Mouse (Mus musculus): ENCODE results near the gene Rpl35. TPM values are rescaled to one million over a fixed set of nuclear protein-coding genes. Genes with fewer than 3 reads are reported as not detected.
"Not testable (repeated sequence)": the region's sequence is repeated elsewhere in the genome, so short reads cannot be mapped to it uniquely, and the experiment has no call there.

Gene Rpl35
- total and polyA plus RNA-seq, 2 experiments = 56.9 to 183 TPM

GRCm38 (mm10) chr2:39012768-39013279, 7.4 kb upstream of the Rpl35 start:
- 81% methylated on average over 7 of the region's 7 CpGs for WGBS
- no peak for DNase-seq (ENCODE audit: extremely low read depth, low read depth, low spot score)
- peaks cover 41% of the 10 kb centered on the region for H3K36me3 ChIP-seq (ENCODE audit: control insufficient read depth, insufficient read depth, low read length)

GRCm38 (mm10) chr2:39011971-39012370, 6.5 kb upstream of the Rpl35 start:
- H3K36me3 ChIP-seq (ENCODE audit: control insufficient read depth, insufficient read depth, low read length) = peaks cover 34% of the 10 kb centered on the region
- no peak for DNase-seq (ENCODE audit: extremely low read depth, low read depth, low spot score)

More at GRCm38 (mm10) chr2:39012768-39013279, 7.4 kb upstream of the Rpl35 start:
- Histone ChIP-seq H3K9ac (ENCODE audit: low read depth, low read length) (no peak overlapping the region), H3K4me3 (ENCODE audit: insufficient read depth, low read depth, low read length) (no peak overlapping the region), H3K27me3 (ENCODE audit: control insufficient read depth, insufficient read depth, low read length) (no peaks in the 10 kb centered on the region), H3K79me2 (ENCODE audit: control insufficient read depth, insufficient read depth, low read length) (peaks cover 13% of the 10 kb centered on the region; the same call in 1 of the 2 replicates), H3K4me1 (ENCODE audit: control insufficient read depth, insufficient read depth, low read length) (peaks cover 8% of the 10 kb centered on the region), H3K27ac (replicated peaks; ENCODE audit: insufficient read depth, low read depth, low read length) (no peak overlapping the region)
- TF ChIP-seq CTCF (IDR thresholded peaks at IDR 0.05; ENCODE audit: low read depth, low read length) (no peak), POLR2A (IDR thresholded peaks at IDR 0.05; ENCODE audit: extremely low read depth, insufficient read depth, low read length) (no peak)

GRCm38 (mm10) chr2:39011264-39011663, 5.8 kb upstream of the Rpl35 start:
- no peak overlapping the region for H3K9ac ChIP-seq (ENCODE audit: low read depth, low read length)
- TF ChIP-seq CTCF (IDR thresholded peaks at IDR 0.05; ENCODE audit: low read depth, low read length) = no peak
- no peak for TF ChIP-seq POLR2A (IDR thresholded peaks at IDR 0.05; ENCODE audit: extremely low read depth, insufficient read depth, low read length)
- no peak for DNase-seq (ENCODE audit: extremely low read depth, low read depth, low spot score)
- peaks cover 13% of the 10 kb centered on the region; the same call in 1 of the 2 replicates for H3K79me2 ChIP-seq (ENCODE audit: control insufficient read depth, insufficient read depth, low read length)
- H3K4me3 ChIP-seq (ENCODE audit: insufficient read depth, low read depth, low read length) = no peak overlapping the region
- H3K27ac ChIP-seq (replicated peaks; ENCODE audit: insufficient read depth, low read depth, low read length) = no peak overlapping the region
- H3K4me1 ChIP-seq (ENCODE audit: control insufficient read depth, insufficient read depth, low read length) = peaks cover 8% of the 10 kb centered on the region
- H3K36me3 ChIP-seq (ENCODE audit: control insufficient read depth, insufficient read depth, low read length) = peaks cover 28% of the 10 kb centered on the region
- H3K27me3 ChIP-seq (ENCODE audit: control insufficient read depth, insufficient read depth, low read length) = no peaks in the 10 kb centered on the region

More at GRCm38 (mm10) chr2:39011971-39012370, 6.5 kb upstream of the Rpl35 start:
- Histone ChIP-seq H3K79me2 (ENCODE audit: control insufficient read depth, insufficient read depth, low read length) (peaks cover 13% of the 10 kb centered on the region; the same call in 1 of the 2 replicates), H3K4me1 (ENCODE audit: control insufficient read depth, insufficient read depth, low read length) (peaks cover 8% of the 10 kb centered on the region), H3K27me3 (ENCODE audit: control insufficient read depth, insufficient read depth, low read length) (no peaks in the 10 kb centered on the region), H3K4me3 (ENCODE audit: insufficient read depth, low read depth, low read length) (no peak overlapping the region), H3K9ac (ENCODE audit: low read depth, low read length) (no peak overlapping the region), H3K27ac (replicated peaks; ENCODE audit: insufficient read depth, low read depth, low read length) (no peak overlapping the region)
- WGBS = 79% methylated on average over 3 of the region's 3 CpGs
- TF ChIP-seq CTCF (IDR thresholded peaks at IDR 0.05; ENCODE audit: low read depth, low read length) (no peak), POLR2A (IDR thresholded peaks at IDR 0.05; ENCODE audit: extremely low read depth, insufficient read depth, low read length) (no peak)

GRCm38 (mm10) chr2:39010144-39010543, 4.7 kb upstream of the Rpl35 start:
- not testable (repeated sequence) for H3K27me3 ChIP-seq (ENCODE audit: control insufficient read depth, insufficient read depth, low read length); H3K9ac ChIP-seq (ENCODE audit: low read depth, low read length); H3K4me3 ChIP-seq (ENCODE audit: insufficient read depth, low read depth, low read length); H3K27ac ChIP-seq (replicated peaks; ENCODE audit: insufficient read depth, low read depth, low read length); DNase-seq (ENCODE audit: extremely low read depth, low read depth, low spot score)
- 92% methylated on average over 5 of the region's 5 CpGs for WGBS
- peaks cover 13% of the 10 kb centered on the region; the same call in 1 of the 2 replicates for H3K79me2 ChIP-seq (ENCODE audit: control insufficient read depth, insufficient read depth, low read length)
- peaks cover 14% of the 10 kb centered on the region for H3K4me1 ChIP-seq (ENCODE audit: control insufficient read depth, insufficient read depth, low read length)
- peaks cover 18% of the 10 kb centered on the region for H3K36me3 ChIP-seq (ENCODE audit: control insufficient read depth, insufficient read depth, low read length)

- WGBS = 6% methylated on average over 3 of the region's 3 CpGs
- Histone ChIP-seq H3K79me2 (ENCODE audit: control insufficient read depth, insufficient read depth, low read length) (peaks cover 13% of the 10 kb centered on the region; the same call in 1 of the 2 replicates), H3K4me1 (ENCODE audit: control insufficient read depth, insufficient read depth, low read length) (peaks cover 15% of the 10 kb centered on the region), H3K36me3 (ENCODE audit: control insufficient read depth, insufficient read depth, low read length) (peaks cover 6% of the 10 kb centered on the region), H3K27me3 (ENCODE audit: control insufficient read depth, insufficient read depth, low read length) (no peaks in the 10 kb centered on the region), H3K4me3 (ENCODE audit: insufficient read depth, low read depth, low read length) (peak overlapping the region; percentile 84), H3K9ac (ENCODE audit: low read depth, low read length) (peak overlapping the region; percentile 91), H3K27ac (replicated peaks; ENCODE audit: insufficient read depth, low read depth, low read length) (peak overlapping the region; percentile 67)
- TF ChIP-seq CTCF (IDR thresholded peaks at IDR 0.05; ENCODE audit: low read depth, low read length) (no peak), POLR2A (IDR thresholded peaks at IDR 0.05; ENCODE audit: extremely low read depth, insufficient read depth, low read length) (no peak)
- DNase-seq (ENCODE audit: extremely low read depth, low read depth, low spot score) = no peak
Observed at GRCm38 (mm10) chr2:39008954-39009365, 3.5 kb upstream of the Rpl35 start.

- no peak for DNase-seq (ENCODE audit: extremely low read depth, low read depth, low spot score)
- TF ChIP-seq CTCF (IDR thresholded peaks at IDR 0.05; ENCODE audit: low read depth, low read length) (no peak), POLR2A (IDR thresholded peaks at IDR 0.05; ENCODE audit: extremely low read depth, insufficient read depth, low read length) (no peak)
- Histone ChIP-seq H3K4me3 (ENCODE audit: insufficient read depth, low read depth, low read length) (peak overlapping the region; percentile 84), H3K4me1 (ENCODE audit: control insufficient read depth, insufficient read depth, low read length) (peaks cover 19% of the 10 kb centered on the region), H3K9ac (ENCODE audit: low read depth, low read length) (peak overlapping the region; percentile 91), H3K27me3 (ENCODE audit: control insufficient read depth, insufficient read depth, low read length) (no peaks in the 10 kb centered on the region), H3K79me2 (ENCODE audit: control insufficient read depth, insufficient read depth, low read length) (peaks cover 13% of the 10 kb centered on the region; the same call in 1 of the 2 replicates), H3K27ac (replicated peaks; ENCODE audit: insufficient read depth, low read depth, low read length) (peak overlapping the region; percentile 67), H3K36me3 (ENCODE audit: control insufficient read depth, insufficient read depth, low read length) (peaks cover 3% of the 10 kb centered on the region; the same call in 1 of the 2 replicates)
- under 1% methylated on average over 25 of the region's 25 CpGs for WGBS
Observed at GRCm38 (mm10) chr2:39008350-39008851, 3.0 kb upstream of the Rpl35 start.
